Mouse (Mus musculus) liver, adult 2 months (tissue): ENCODE measurements around the gene Acsl6.

Source experiments
- CTCF ChIP-seq: fragments of 200-500 bp; IDR thresholded peaks from 2 replicates; pipeline ENCODE4 v1.5.1; 2011; ENCODE audit warnings: low read depth, low read length, control low read depth
- POLR2A ChIP-seq: fragments of 200-500 bp; IDR thresholded peaks from 2 replicates; pipeline ENCODE4 v1.6.1; 2011; ENCODE audit warnings: low read length, control low read depth; ENCODE audit not compliant: insufficient read depth; ENCODE audit errors: extremely low read depth

GRCm38 (mm10) chr11:54331463-54332183 is 28.0 kb downstream of the Acsl6 start:
- no peak for TF ChIP-seq CTCF
- TF ChIP-seq POLR2A: no peak
